ENCODE assay signal across 13 mouse cellular contexts in genomic region chr1:191957321-191957720, GRCm38 (mm10). TPM values are rescaled to one million over a fixed set of nuclear protein-coding genes. Genes with fewer than 3 reads are reported as not detected.
A peak's percentile ranks its signal among the peaks of the same experiment; 100 is the strongest.
DNase-seq lines count a peak whose midpoint lies in the region; ATAC-seq lines count a peak whose summit lies in the region.
"Had no signal": no experiment of that assay in that cellular context is flagged by ENCODE, and none has a peak within 500 bp of the region (broad histone marks: within the 10 kb centered on the region; RNA-seq: fewer than 3 reads in every experiment).

No protein-coding gene starts in this region.

- no peaks in the 10 kb centered on the region for H3K4me1 ChIP-seq in heart, embryonic 12.5 days (replicated peaks)
- peaks cover 9% of the 10 kb centered on the region; the same call in 1 of the 2 replicates for H3K4me1 ChIP-seq in lung, embryonic 15.5 days
- H3K4me1 ChIP-seq in hindbrain, embryonic 13.5 days (replicated peaks), result no peaks in the 10 kb centered on the region
- H3K4me1 ChIP-seq: embryonic facial prominence, embryonic 15.5 days had no signal

- no peak for ATAC-seq in heart, embryonic 12.5 days (ENCODE audit: insufficient number of reproducible peaks, low FRiP score)
- ATAC-seq in lung, embryonic 15.5 days (ENCODE audit: borderline replicate concordance, extremely low read depth, low FRiP score, low TSS enrichment), result no peak
- ATAC-seq in hindbrain, embryonic 13.5 days (ENCODE audit: low FRiP score), result no peak

- H3K4me2 ChIP-seq in heart, embryonic 12.5 days, result no peak overlapping the region
- no peak overlapping the region for H3K4me2 ChIP-seq in lung, embryonic 15.5 days
- H3K4me2 ChIP-seq in hindbrain, embryonic 13.5 days, result no peak overlapping the region
- H3K4me2 ChIP-seq: embryonic facial prominence, embryonic 15.5 days had no signal

- no peak overlapping the region for H3K4me3 ChIP-seq in heart, embryonic 12.5 days
- H3K4me3 ChIP-seq in lung, embryonic 15.5 days, result no peak overlapping the region
- no peak overlapping the region for H3K4me3 ChIP-seq in hindbrain, embryonic 13.5 days
- H3K4me3 ChIP-seq: embryonic facial prominence, embryonic 15.5 days; heart, embryonic 15.5 days had no signal

- no peaks in the 10 kb centered on the region for H3K9me3 ChIP-seq in heart, embryonic 12.5 days (replicated peaks)
- no peaks in the 10 kb centered on the region for H3K9me3 ChIP-seq in lung, embryonic 15.5 days
- H3K9me3 ChIP-seq in hindbrain, embryonic 13.5 days, result no peaks in the 10 kb centered on the region
- H3K9me3 ChIP-seq: embryonic facial prominence, embryonic 15.5 days; heart, embryonic 15.5 days had no signal

- no peak overlapping the region for H3K27ac ChIP-seq in heart, embryonic 12.5 days (ENCODE audit: poor library complexity, severe bottlenecking)
- H3K27ac ChIP-seq in lung, embryonic 15.5 days, result 0 out of 2 replicates have a peak overlapping the region, but pooled peaks have one; percentile 76
- no peak overlapping the region for H3K27ac ChIP-seq in hindbrain, embryonic 13.5 days
- H3K27ac ChIP-seq: embryonic facial prominence, embryonic 15.5 days had no signal

- no peak overlapping the region for H3K9ac ChIP-seq in heart, embryonic 12.5 days
- H3K9ac ChIP-seq in lung, embryonic 15.5 days, result no peak overlapping the region
- H3K9ac ChIP-seq in hindbrain, embryonic 13.5 days, result no peak overlapping the region
- H3K9ac ChIP-seq: embryonic facial prominence, embryonic 15.5 days; heart, embryonic 15.5 days had no signal

- intact Hi-C loops in heart, postnatal 10 days (cut with DNase I), result no loop called here

- no peaks in the 10 kb centered on the region for H3K27me3 ChIP-seq in heart, embryonic 12.5 days (replicated peaks)
- H3K27me3 ChIP-seq in lung, embryonic 15.5 days, result no peaks in the 10 kb centered on the region
- H3K27me3 ChIP-seq in hindbrain, embryonic 13.5 days, result no peaks in the 10 kb centered on the region
- H3K27me3 ChIP-seq: embryonic facial prominence, embryonic 15.5 days; heart, embryonic 15.5 days had no signal

- WGBS in heart, embryonic 12.5 days, result 95% methylated on average over 3 of the region's 3 CpGs
- 68% methylated on average over 3 of the region's 3 CpGs for WGBS in lung, embryonic 15.5 days
- WGBS in hindbrain, embryonic 13.5 days, result 75% methylated on average over 3 of the region's 3 CpGs

- DNase-seq in heart, adult 11 months, result peak; percentile 94
- DNase-seq in lung, adult 18-20 months, result no peak
- peak; percentile 39 to 46 for DNase-seq in heart, postnatal 10 days
- DNase-seq in left cerebral cortex, adult 18-20 months (ENCODE audit: low spot score in 2 of 2), result no peak
- DNase-seq: right cerebral cortex, postnatal 25 days; thymus, postnatal 4 days had no signal

- no peaks in the 10 kb centered on the region for H3K36me3 ChIP-seq in heart, embryonic 12.5 days
- no peaks in the 10 kb centered on the region for H3K36me3 ChIP-seq in lung, embryonic 15.5 days
- no peaks in the 10 kb centered on the region for H3K36me3 ChIP-seq in hindbrain, embryonic 13.5 days
- H3K36me3 ChIP-seq: embryonic facial prominence, embryonic 15.5 days; heart, embryonic 15.5 days had no signal

RNA-seq across cellular contexts. Expression of gene Rd3, which starts 19.8 kb away (rescaled TPM):
- 1.3 and 1.7 TPM in 2 replicates for polyA plus RNA-seq in heart, embryonic 12.5 days (2016; fragmentation: Nextera tagmentation; extraction: Ambion mirVana)
- polyA plus RNA-seq in lung, embryonic 15.5 days (2015; fragmentation: Nextera tagmentation; extraction: Ambion mirVana), result 1.3 and 2.8 TPM in 2 replicates
- total RNA-seq in heart, postnatal 10 days (2021), result under 1 TPM; 0.67 to 0.84 TPM
- polyA plus RNA-seq in hindbrain, embryonic 13.5 days (2015; fragmentation: Nextera tagmentation; extraction: Ambion mirVana), result 4.8 and 6.9 TPM in 2 replicates
- under 1 TPM; 0.14 to 0.37 TPM for total RNA-seq in left cerebral cortex, adult 18-20 months (2021)
- total RNA-seq: monocyte, adult 5-6 weeks had no signal
- polyA plus RNA-seq: limb, embryonic 11.5 days had no signal

RNA-seq across cellular contexts. Expression of gene Slc30a1, which starts 50.8 kb away (rescaled TPM):
- polyA plus RNA-seq in heart, embryonic 12.5 days (2016; fragmentation: Nextera tagmentation; extraction: Ambion mirVana), result 4.8 and 5.0 TPM in 2 replicates
- polyA plus RNA-seq in lung, embryonic 15.5 days (2015; fragmentation: Nextera tagmentation; extraction: Ambion mirVana), result 3.1 and 3.2 TPM in 2 replicates
- 10 to 100 TPM; 26.3 to 31.3 TPM for total RNA-seq in heart, postnatal 10 days (2021)
- 2.3 and 2.8 TPM in 2 replicates for polyA plus RNA-seq in hindbrain, embryonic 13.5 days (2015; fragmentation: Nextera tagmentation; extraction: Ambion mirVana)
- total RNA-seq in left cerebral cortex, adult 18-20 months (2021), result 10 to 100 TPM; 28.7 to 35.9 TPM

Comparison
In these comparisons a context has a peak if more than half of its experiments do, and no peak if none do; other contexts are left out.
1. DNase-seq: peak in heart, adult 11 months (single experiment) and heart, postnatal 10 days (2 of 2); none in lung, adult 18-20 months (0 of 2) and left cerebral cortex, adult 18-20 months (0 of 2).